Mouse (Mus musculus) neural tube, embryonic 15.5 days (tissue): ENCODE results near the gene Pqlc3. TPM values are rescaled to one million over a fixed set of nuclear protein-coding genes. Genes with fewer than 3 reads are reported as not detected.

Experiments
- ATAC-seq: fragments of 200-750 bp; cut with Nextera tagmentation; 2 replicates; pipeline ENCODE4 v1.8.0; 2017; ENCODE audit warnings: mild to moderate bottlenecking, moderate TSS enrichment, moderate library complexity; ENCODE audit not compliant: low FRiP score
- H3K27ac ChIP-seq: fragments of 300-500 bp; sonication (generic); replicated peaks from 2 replicates; pipeline ENCODE4 v1.5.1; 2015; ENCODE audit warnings: mild to moderate bottlenecking, inconsistent platforms
- H3K27me3 ChIP-seq: fragments of 300-500 bp; sonication (generic); replicated peaks from 2 replicates; pipeline ENCODE4 v1.6.1; 2015; ENCODE audit warnings: inconsistent platforms
- H3K36me3 ChIP-seq: fragments of 300-500 bp; sonication (generic); 2 replicates; pipeline ENCODE4 v1.6.1; 2015; ENCODE audit warnings: inconsistent platforms
- H3K4me1 ChIP-seq: fragments of 300-500 bp; sonication (generic); 2 replicates; pipeline ENCODE4 v1.6.1; 2015; ENCODE audit warnings: inconsistent platforms
- H3K4me2 ChIP-seq: fragments of 300-500 bp; sonication (generic); 2 replicates; pipeline ENCODE4 v1.6.1; 2015; ENCODE audit warnings: inconsistent platforms, mild to moderate bottlenecking, moderate library complexity
- H3K4me3 ChIP-seq: fragments of 300-500 bp; sonication (generic); replicated peaks from 2 replicates; pipeline ENCODE4 v1.5.1; 2015; ENCODE audit warnings: mild to moderate bottlenecking, inconsistent platforms
- H3K9ac ChIP-seq: fragments of 300-500 bp; sonication (generic); replicated peaks from 2 replicates; pipeline ENCODE4 v1.6.1; 2015; ENCODE audit warnings: mild to moderate bottlenecking, inconsistent platforms
- H3K9me3 ChIP-seq: fragments of 300-500 bp; sonication (generic); replicated peaks from 2 replicates; pipeline ENCODE4 v1.6.1; 2016; ENCODE audit warnings: inconsistent platforms
- WGBS: fragments of 180-500 bp; shearing (Covaris S2); methylation state at CpG from one replicate; pipeline ENCODE4 v1.1.7; 2015; ENCODE audit warnings: mixed read lengths; 5-methylcytosine and 5-hydroxymethylcytosine counted together
- polyA plus RNA-seq: library from polyadenylated mRNA; unstranded; fragments of >200 nt; fragmentation: Nextera tagmentation; extraction: Ambion mirVana; gene quantifications from 2 replicates; pipeline ENCODE4 v1.2.1, GENCODE M21; 2015

Pqlc3 gene
- polyA plus RNA-seq, 1 experiment from 2014 or later: 2.0 TPM

GRCm38 (mm10) chr12:17000628-17001027, 420 bp upstream of the Pqlc3 start:
- Histone ChIP-seq H3K27me3 (peaks cover 46% of the 10 kb centered on the region), H3K36me3 (no peaks in the 10 kb centered on the region), H3K27ac (no peak overlapping the region), H3K4me1 (peaks cover 16% of the 10 kb centered on the region), H3K9me3 (no peaks in the 10 kb centered on the region), H3K9ac (no peak overlapping the region), H3K4me3 (no peak overlapping the region), H3K4me2 (peak overlapping the region; percentile 96; the same call in 1 of the 2 replicates)
- 58% methylated on average over 6 of the region's 6 CpGs for WGBS
- no peak for ATAC-seq

DNA sequence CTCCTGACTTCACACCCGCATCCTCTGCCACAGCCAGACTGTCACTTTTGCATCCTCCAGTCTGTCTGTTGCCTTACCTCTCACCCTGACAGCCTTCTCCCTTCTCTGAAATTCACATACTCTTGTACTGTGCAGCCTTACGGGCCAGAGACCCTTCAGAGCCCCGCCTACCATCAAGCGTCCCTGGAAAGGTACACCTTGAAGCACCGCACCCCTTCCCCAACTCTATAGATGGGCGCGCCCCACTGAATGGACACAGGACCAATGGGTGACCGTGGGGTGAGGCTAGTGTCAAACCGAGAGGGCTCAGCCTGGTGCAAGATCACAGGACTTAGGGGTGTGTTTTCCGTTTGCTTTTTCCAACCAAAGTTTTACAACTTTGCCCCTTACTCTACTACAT, 1.1 kb downstream of the Pqlc3 start:
- peaks cover 46% of the 10 kb centered on the region for H3K27me3 ChIP-seq
- no peak overlapping the region for H3K9ac ChIP-seq
- no peaks in the 10 kb centered on the region for H3K36me3 ChIP-seq
- H3K4me1 ChIP-seq: peaks cover 16% of the 10 kb centered on the region
- 7% methylated on average over 10 of the region's 10 CpGs for WGBS
- no peaks in the 10 kb centered on the region for H3K9me3 ChIP-seq
- no peak overlapping the region for H3K27ac ChIP-seq
- peak overlapping the region; percentile 52 for H3K4me3 ChIP-seq
- H3K4me2 ChIP-seq: peak overlapping the region; percentile 96
- no peak for ATAC-seq

DNA sequence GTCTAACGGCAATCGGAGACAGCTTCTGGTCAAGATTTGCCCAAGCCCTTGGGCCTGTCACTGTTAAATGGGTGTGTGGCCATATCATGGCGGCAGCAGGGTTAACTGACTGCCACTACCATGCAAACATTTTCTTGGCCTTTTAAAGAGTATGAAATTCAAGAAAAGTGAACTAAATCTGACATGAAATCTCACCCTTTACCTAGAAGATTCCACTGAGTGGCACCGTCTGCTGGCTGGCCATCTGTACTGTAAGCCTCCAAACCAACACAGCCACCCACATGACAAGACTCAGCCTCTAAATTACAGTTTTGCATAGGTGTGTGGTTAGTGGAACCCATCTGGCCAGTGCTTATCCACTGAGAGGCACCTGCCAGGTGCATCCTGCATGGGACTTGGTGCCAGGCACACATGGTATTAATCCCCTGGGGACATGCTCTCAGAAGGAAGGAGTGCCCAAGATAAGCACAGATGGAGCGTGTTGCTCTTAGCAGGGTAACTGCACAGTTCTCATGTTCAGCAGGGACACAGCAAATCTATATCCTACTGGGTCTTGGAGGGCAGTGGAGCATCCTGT, 3.2 kb downstream of the Pqlc3 start:
- Histone ChIP-seq H3K9ac (no peak overlapping the region), H3K27ac (no peak overlapping the region), H3K4me3 (no peak overlapping the region), H3K27me3 (peaks cover 46% of the 10 kb centered on the region), H3K4me2 (no peak overlapping the region), H3K9me3 (no peaks in the 10 kb centered on the region), H3K36me3 (no peaks in the 10 kb centered on the region), H3K4me1 (peaks cover 16% of the 10 kb centered on the region)
- no peak for ATAC-seq
- WGBS: 93% methylated on average over 5 of the region's 5 CpGs

DNA sequence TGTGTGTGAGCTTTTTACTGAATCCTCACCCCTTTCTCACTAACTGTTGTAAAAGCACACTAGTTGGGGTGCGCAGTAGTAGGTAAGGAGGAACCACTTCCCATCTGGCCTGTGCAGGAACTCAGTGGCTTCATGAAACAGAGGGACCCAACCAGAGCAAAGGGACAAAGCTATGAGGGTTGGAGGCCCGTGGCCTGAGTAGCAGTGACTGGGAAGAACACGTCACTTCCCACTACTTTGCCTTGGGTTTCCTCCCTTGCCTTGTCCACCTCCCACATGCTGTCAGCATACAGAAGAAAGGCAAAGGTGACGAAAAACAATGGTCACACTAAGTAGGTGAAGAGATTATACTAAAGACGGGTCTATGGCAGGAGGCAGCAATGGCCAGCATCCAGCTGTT, 3.9 kb downstream of the Pqlc3 start:
- 93% methylated on average over 5 of the region's 5 CpGs for WGBS

DNA sequence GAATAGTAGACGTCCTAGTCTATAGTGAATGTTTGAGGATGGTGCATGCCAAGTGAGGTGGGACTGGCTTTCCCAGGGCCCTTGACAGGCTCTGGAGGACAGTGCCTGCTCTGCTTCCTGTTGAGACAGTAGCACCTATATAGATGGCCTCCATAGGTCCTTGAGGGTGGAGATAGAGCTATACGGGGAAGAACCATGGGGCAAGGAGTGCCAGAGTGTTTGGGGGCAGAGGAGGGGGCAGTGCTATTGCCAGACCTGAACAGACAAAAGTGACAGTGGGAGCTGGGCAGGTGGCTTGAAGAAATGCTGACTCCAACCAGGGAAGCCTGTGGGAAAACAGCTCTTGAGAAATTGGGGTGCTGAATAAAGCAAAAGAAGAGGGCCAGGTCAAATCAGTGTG, 5.9 kb downstream of the Pqlc3 start:
- H3K4me1 ChIP-seq: peaks cover 6% of the 10 kb centered on the region
- 0 out of 2 replicates have a peak, but pooled peaks cover 2% of the 10 kb centered on the region for H3K36me3 ChIP-seq
- no peak for ATAC-seq
- H3K27me3 ChIP-seq: peaks cover 26% of the 10 kb centered on the region
- no peak overlapping the region for H3K4me3 ChIP-seq
- 89% methylated on average over 2 of the region's 2 CpGs for WGBS
- H3K9ac ChIP-seq: no peak overlapping the region
- no peaks in the 10 kb centered on the region for H3K9me3 ChIP-seq
- H3K4me2 ChIP-seq: no peak overlapping the region
- H3K27ac ChIP-seq: no peak overlapping the region

More for the DNA sequence above, 3.9 kb downstream of the Pqlc3 start:
- no peak overlapping the region for H3K4me2 ChIP-seq
- H3K9ac ChIP-seq: no peak overlapping the region
- peaks cover 44% of the 10 kb centered on the region for H3K27me3 ChIP-seq
- H3K4me3 ChIP-seq: no peak overlapping the region
- no peaks in the 10 kb centered on the region for H3K9me3 ChIP-seq
- peaks cover 16% of the 10 kb centered on the region for H3K4me1 ChIP-seq
- no peaks in the 10 kb centered on the region for H3K36me3 ChIP-seq
- H3K27ac ChIP-seq: no peak overlapping the region
- ATAC-seq: no peak

DNA sequence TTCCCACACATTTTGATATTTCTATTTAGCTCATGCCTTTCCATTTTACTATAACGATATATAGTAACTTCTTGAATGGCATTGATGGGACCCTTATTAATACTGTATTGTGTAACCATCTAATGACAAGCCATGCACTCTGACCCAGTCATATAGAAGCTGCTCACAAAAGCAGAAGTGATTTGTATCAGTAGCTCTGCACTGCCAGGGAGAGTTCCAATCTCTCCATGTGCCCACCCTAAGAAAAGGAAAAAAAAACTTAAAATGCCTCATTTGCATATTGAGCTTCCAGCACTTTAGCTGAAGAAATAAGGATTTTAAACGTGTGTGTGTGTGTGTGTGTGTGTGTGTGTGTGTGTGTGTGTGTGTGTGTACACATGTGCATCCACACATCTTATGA, 7.9 kb downstream of the Pqlc3 start:
- H3K4me1 ChIP-seq: no peaks in the 10 kb centered on the region
- no peak overlapping the region for H3K9ac ChIP-seq
- no peaks in the 10 kb centered on the region for H3K9me3 ChIP-seq
- ATAC-seq: no peak
- no peak overlapping the region for H3K27ac ChIP-seq
- no peak overlapping the region for H3K4me2 ChIP-seq
- no peak overlapping the region for H3K4me3 ChIP-seq
- 95% methylated on average over 2 of the region's 2 CpGs for WGBS
- peaks cover 7% of the 10 kb centered on the region for H3K27me3 ChIP-seq
- H3K36me3 ChIP-seq: 0 out of 2 replicates have a peak, but pooled peaks cover 6% of the 10 kb centered on the region

- Histone ChIP-seq H3K36me3 (0 out of 2 replicates have a peak, but pooled peaks cover 6% of the 10 kb centered on the region), H3K4me2 (no peak overlapping the region), H3K9ac (no peak overlapping the region), H3K27ac (no peak overlapping the region), H3K4me3 (no peak overlapping the region), H3K4me1 (no peaks in the 10 kb centered on the region), H3K27me3 (no peaks in the 10 kb centered on the region), H3K9me3 (no peaks in the 10 kb centered on the region)
- no peak for ATAC-seq
- WGBS: 81% methylated on average over 2 of the region's 2 CpGs
Measured at GRCm38 (mm10) chr12:16991376-16991775, 8.8 kb downstream of the Pqlc3 start.

DNA sequence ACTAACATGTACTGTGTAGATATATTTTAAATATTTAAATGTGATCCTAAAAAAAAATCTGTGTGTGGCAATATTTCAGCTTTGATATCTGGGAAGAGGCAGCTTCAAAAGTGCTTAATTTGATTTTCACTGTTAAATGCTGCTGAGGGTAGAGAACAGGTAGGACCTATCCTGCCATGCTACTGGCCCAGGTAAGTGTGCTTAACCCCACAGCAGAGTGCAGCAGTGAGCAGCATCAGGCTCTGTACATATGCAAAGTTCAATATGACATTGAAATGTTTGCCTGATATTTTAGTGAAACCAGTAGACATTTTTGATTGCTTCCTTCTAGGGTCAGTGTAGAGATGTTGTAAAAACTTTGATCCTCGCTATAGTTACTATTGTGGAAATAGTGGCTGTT, 14.4 kb downstream of the Pqlc3 start:
- Histone ChIP-seq H3K27me3 (no peaks in the 10 kb centered on the region), H3K4me3 (no peak overlapping the region), H3K36me3 (peaks cover 19% of the 10 kb centered on the region), H3K4me2 (no peak overlapping the region), H3K4me1 (no peaks in the 10 kb centered on the region), H3K27ac (no peak overlapping the region), H3K9ac (no peak overlapping the region), H3K9me3 (no peaks in the 10 kb centered on the region)
- 90% methylated on average over 1 of the region's 1 CpGs for WGBS
- ATAC-seq: no peak

DNA sequence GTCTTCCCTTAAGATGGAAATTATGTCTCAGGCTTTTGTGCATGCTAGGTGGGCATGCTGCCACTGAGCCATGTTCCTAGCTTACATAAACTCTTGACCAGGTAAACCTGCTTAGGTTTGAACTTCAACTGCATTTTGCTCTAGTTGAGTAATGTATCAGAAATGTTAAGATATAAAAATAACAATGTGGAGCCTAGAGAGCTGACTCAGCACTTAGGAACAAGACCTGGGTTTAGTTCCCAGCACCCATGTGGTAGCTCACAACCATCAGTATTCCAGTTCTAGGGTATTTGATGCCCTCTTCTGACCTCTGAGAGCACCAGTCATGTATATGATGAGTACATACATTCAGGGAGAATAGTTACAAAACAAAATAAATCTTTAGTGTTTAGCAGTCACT, 23.1 kb downstream of the Pqlc3 start:
- no peak overlapping the region for H3K9ac ChIP-seq
- ATAC-seq: no peak
- no peak overlapping the region for H3K4me3 ChIP-seq
- H3K27ac ChIP-seq: no peak overlapping the region
- H3K27me3 ChIP-seq: no peaks in the 10 kb centered on the region
- H3K9me3 ChIP-seq: no peaks in the 10 kb centered on the region
- H3K4me1 ChIP-seq: no peaks in the 10 kb centered on the region
- H3K4me2 ChIP-seq: no peak overlapping the region
- peaks cover 69% of the 10 kb centered on the region for H3K36me3 ChIP-seq

DNA sequence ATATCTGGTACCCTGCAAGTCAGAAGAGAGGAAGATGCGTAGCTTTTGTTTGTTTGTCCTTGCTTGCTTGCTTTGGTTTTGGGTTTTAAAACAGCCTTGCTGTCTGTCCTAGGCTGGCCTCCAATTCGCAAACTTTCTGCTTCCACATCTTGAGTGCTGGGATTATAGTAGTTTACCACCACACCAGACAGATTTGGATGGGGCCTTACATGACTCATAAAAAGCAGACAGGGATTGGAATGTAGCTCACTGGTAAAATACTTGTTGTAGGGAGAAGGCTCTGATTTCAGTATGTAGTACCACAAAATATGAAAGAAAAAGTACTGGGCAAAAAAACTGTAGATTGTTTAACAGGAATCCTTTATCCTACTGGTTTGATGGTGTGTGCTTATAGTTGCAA, 33.4 kb downstream of the Pqlc3 start:
- H3K36me3 ChIP-seq: peaks cover 30% of the 10 kb centered on the region
- no peaks in the 10 kb centered on the region for H3K4me1 ChIP-seq
- no peak for ATAC-seq
- WGBS: 96% methylated on average over 2 of the region's 2 CpGs
- no peak overlapping the region for H3K27ac ChIP-seq
- no peaks in the 10 kb centered on the region for H3K27me3 ChIP-seq
- no peak overlapping the region for H3K9ac ChIP-seq
- no peak overlapping the region for H3K4me2 ChIP-seq
- no peaks in the 10 kb centered on the region for H3K9me3 ChIP-seq
- no peak overlapping the region for H3K4me3 ChIP-seq

DNA sequence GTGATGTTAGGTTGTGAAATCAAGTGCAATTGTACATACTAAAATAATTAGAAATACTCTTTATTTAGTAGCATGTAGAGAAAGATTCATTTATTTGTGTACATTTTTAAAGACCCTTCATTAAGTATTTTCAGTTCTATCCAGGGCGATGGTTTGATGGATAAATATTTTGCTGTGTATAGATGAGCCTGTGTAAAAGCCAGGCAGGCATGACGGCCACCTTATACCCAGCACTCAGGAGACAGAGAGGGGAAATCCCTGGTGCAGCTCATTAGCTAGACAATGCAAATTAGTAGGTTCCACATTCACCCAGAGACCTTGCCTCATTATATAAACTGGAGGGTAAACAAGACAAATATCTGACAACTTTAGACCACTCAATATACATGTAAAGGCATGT, 36.9 kb downstream of the Pqlc3 start:
- Histone ChIP-seq H3K27ac (no peak overlapping the region), H3K27me3 (no peaks in the 10 kb centered on the region), H3K4me1 (no peaks in the 10 kb centered on the region), H3K36me3 (peaks cover 39% of the 10 kb centered on the region), H3K9ac (no peak overlapping the region), H3K9me3 (no peaks in the 10 kb centered on the region), H3K4me3 (no peak overlapping the region), H3K4me2 (no peak overlapping the region)
- no peak for ATAC-seq
- 70% methylated on average over 2 of the region's 2 CpGs for WGBS

GRCm38 (mm10) chr12:16958851-16959250, 41.4 kb downstream of the Pqlc3 start:
- Histone ChIP-seq H3K9ac (no peak overlapping the region), H3K27ac (no peak overlapping the region), H3K4me3 (no peak overlapping the region), H3K4me1 (no peaks in the 10 kb centered on the region), H3K27me3 (no peaks in the 10 kb centered on the region), H3K36me3 (peaks cover 46% of the 10 kb centered on the region), H3K9me3 (no peaks in the 10 kb centered on the region), H3K4me2 (no peak overlapping the region)
- ATAC-seq: no peak
- WGBS: 89% methylated on average over 1 of the region's 1 CpGs

DNA sequence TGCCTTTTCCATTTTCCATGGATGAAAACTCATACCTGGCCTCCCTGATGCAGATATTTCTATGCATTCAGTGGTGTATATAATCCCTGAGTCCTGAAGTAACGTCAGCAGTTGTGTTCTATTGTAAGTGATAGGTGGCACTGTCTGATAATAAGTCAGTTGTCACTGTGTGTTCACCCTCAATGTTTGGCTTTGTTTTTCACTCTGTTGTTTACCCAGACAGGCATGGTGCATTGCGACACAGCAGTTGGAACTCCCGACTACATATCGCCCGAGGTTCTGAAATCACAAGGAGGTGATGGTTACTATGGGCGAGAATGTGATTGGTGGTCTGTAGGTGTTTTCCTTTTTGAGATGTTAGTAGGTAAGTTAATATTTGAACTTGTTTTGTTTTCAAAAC, 52.0 kb downstream of the Pqlc3 start:
- no peaks in the 10 kb centered on the region for H3K27me3 ChIP-seq
- no peaks in the 10 kb centered on the region for H3K9me3 ChIP-seq
- H3K4me2 ChIP-seq: no peak overlapping the region
- H3K36me3 ChIP-seq: peaks cover 3% of the 10 kb centered on the region; the same call in 1 of the 2 replicates
- H3K27ac ChIP-seq: no peak overlapping the region
- ATAC-seq: no peak
- H3K4me1 ChIP-seq: no peaks in the 10 kb centered on the region
- no peak overlapping the region for H3K9ac ChIP-seq
- no peak overlapping the region for H3K4me3 ChIP-seq
- WGBS: 92% methylated on average over 6 of the region's 6 CpGs
